Mouse (Mus musculus): Measurements from ENCODE around the gene Alkbh6. TPM values are rescaled to one million over a fixed set of nuclear protein-coding genes. Genes with fewer than 3 reads are reported as not detected.

Gene Alkbh6
- 168 TPM for polyA plus RNA-seq (2017; shearing (Covaris generic))

GRCm38 (mm10) chr7:30308076-30309005 lies at the start of gene Alkbh6:
Alkbh6 (plus strand) TSS chr7:30308717.

GRCm38 (mm10) chr7:30279951-30280669 lies 28.4 kb upstream of the Alkbh6 start, which contains the start of the genes Thap8 and Wdr62:
Thap8 (plus strand) TSS chr7:30280094.
Wdr62 (minus strand) TSS chr7:30280419.

DNA sequence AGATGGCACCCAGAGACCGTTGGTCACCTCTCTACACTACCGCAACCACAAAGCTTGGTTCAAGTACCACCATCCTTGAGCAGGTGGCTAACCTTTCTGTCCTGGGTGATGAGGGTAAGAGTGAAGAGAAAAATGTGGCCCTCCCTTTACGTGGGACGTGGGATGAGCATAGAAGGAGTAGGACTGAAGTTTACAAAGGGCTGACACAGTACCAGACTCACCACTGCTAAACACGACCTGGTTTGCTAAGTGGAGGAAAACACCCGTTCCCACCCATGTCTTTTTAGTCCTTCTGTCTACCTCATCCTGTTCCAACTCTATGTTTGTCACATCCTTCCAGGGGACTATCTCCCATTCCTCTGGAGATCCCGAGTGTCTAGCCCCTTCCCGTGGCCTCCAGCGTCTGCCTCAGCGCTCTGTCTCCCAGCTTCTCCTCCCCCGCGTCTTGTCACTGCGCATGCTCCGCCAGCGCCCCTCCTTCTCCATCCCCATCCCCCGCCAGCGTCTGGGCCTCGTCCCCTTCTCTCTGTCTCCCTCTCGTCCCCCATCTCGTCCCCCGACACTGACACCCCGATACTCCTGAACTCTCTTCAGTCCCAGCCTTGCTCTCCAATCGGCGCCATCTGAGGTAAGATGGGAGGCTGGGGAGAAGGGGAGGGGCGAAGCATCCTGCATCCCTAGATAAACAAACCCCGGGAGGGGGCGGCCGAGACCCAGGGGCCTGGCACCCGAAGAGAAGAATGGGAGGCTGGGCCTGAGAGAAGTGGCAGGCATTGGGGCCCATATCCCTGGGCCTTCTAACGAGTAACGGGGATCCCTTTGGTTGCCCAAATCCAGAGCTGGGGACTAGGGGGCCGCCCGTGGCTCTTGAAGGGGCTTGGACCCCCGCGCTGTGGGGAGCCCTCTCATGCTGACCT lies 17.0 kb upstream of the Alkbh6 start, which contains the start of gene Clip3:
Gene Clip3 (plus strand): TSS at position 514 of the 917 bp plus-strand sequence.

DNA sequence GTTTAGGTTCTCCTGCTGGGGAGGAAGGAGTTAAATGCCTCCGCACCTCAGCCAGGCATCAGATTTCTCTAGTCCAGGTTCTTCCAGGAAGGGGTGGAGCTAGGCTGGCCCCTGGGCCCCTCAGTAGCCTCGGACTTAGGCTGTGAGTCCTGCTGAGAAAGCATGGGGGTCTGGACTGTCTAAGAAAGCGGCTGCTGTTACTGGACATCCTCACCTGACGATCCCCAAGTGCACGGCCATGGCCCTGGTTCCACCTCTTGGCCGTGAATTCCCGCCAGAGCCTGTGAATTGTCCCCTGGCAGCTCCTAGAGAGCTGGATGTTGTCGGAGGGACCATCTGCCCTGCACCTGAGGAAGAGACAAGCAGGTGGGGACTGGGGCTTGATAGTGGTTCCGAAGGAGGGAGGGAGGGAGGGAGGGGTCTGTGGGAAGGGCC lies 6.2 kb downstream of the Alkbh6 start, which contains the start of gene Syne4:
Gene Syne4 (plus strand): TSS at position 87 of the 435 bp plus-strand sequence.

DNA sequence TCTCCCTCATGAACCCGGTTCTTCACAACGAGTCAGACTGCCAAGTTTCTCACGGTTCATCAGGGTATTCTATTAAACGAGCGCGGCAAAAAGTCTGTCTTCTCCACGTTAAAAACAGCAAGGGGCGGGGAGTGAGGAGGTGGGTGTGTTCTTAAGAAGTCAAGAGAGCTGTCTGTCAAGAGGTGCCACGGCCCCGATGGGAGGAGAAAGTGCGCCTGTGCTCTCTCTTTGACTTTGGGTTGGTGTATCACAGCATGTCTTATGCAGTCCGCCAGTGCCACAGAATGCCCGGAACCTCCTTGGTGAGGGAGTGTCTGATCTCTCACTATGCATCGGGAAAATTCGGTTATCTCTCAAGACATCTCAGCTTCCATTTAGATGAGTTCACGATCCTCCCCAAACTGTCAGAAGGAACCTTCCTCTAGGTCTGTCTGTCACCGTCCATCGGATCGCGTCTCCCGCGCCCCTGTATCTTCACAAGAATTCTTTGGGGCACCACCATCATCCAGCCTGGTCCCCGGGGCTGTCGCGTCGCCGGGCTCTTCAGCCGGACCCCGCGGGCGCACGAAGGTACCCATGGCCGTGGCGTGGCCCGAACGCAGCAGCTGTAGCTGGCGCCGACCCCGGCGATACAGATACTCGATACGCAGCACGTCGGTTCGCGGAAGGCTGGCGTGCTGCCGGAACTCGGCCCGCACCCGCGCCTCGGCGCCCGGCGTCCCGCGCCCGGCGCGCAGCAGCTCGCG lies 13.2 kb downstream of the Alkbh6 start, which contains the start of gene E130208F15Rik:
Gene E130208F15Rik (plus strand): TSS at position 202 of the 746 bp plus-strand sequence.

DNA sequence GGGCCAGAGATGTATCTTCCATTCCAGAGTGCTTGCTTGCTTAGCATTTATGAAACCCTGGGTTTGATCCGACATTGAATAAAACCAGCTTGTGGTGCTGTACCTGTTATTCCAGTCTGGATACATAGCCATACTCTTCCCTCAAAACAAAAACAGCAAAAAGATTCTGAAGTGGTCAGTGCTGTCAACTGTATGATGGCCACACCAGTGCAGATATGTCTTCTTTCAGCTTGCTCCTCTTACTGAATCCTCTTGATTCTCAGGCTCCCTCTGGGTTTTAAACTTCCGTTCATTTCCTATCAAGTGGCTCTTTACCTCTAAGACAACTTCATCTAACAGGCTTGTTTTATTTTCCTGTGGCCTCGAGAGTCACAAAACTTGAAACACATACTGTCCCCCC lies 15.3 kb downstream of the Alkbh6 start, which contains the start of gene Sdhaf1:
Gene Sdhaf1 (minus strand): TSS at position 101 of the 400 bp plus-strand sequence.

GRCm38 (mm10) chr7:30362652-30363343 lies 54.3 kb downstream of the Alkbh6 start, which contains the start of gene Lrfn3:
Lrfn3 (minus strand) TSS chr7:30362772.

Other genes with a start within 250 kb of the Alkbh6 start
- gene Zfp82, start 235.8 kb upstream of the Alkbh6 start, polyA plus RNA-seq (2017; shearing (Covaris generic)) = 10.7 TPM
- 2.2 TPM for gene Gm26920, start 218.3 kb upstream of the Alkbh6 start, polyA plus RNA-seq (2017; shearing (Covaris generic))
- gene Zfp566, start 218.2 kb upstream of the Alkbh6 start, polyA plus RNA-seq (2017; shearing (Covaris generic)) = 10.4 TPM
- 70.7 TPM for gene Zfp260, start 213.9 kb upstream of the Alkbh6 start, polyA plus RNA-seq (2017; shearing (Covaris generic))
- 10.2 TPM for gene Zfp382, start 186.8 kb upstream of the Alkbh6 start, polyA plus RNA-seq (2017; shearing (Covaris generic))
- gene Zfp146, start 139.0 kb upstream of the Alkbh6 start, polyA plus RNA-seq (2017; shearing (Covaris generic)) = 32.2 TPM
- 0.49 TPM for gene Cox7a1, start 124.6 kb upstream of the Alkbh6 start, polyA plus RNA-seq (2017; shearing (Covaris generic))
- gene Capns1, start 109.9 kb upstream of the Alkbh6 start, polyA plus RNA-seq (2017; shearing (Covaris generic)) = 72.0 TPM
- gene Polr2i, start 76.8 kb upstream of the Alkbh6 start, polyA plus RNA-seq (2017; shearing (Covaris generic)) = 55.5 TPM
- gene Tbcb, start 76.4 kb upstream of the Alkbh6 start, polyA plus RNA-seq (2017; shearing (Covaris generic)) = 105 TPM
- not detected for gene Ovol3, start 73.0 kb upstream of the Alkbh6 start, polyA plus RNA-seq (2017; shearing (Covaris generic))
- 0.39 TPM for gene Thap8, start 28.6 kb upstream of the Alkbh6 start, polyA plus RNA-seq (2017; shearing (Covaris generic))
- 5.4 TPM for gene Wdr62, start 28.3 kb upstream of the Alkbh6 start, polyA plus RNA-seq (2017; shearing (Covaris generic))
- 3.3 TPM for gene Clip3, start 17.0 kb upstream of the Alkbh6 start, polyA plus RNA-seq (2017; shearing (Covaris generic))
- 15.5 TPM for gene Syne4, start 6.1 kb downstream of the Alkbh6 start, polyA plus RNA-seq (2017; shearing (Covaris generic))
- not detected for gene E130208F15Rik, start 13.0 kb downstream of the Alkbh6 start, polyA plus RNA-seq (2017; shearing (Covaris generic))
- 64.6 TPM for gene Sdhaf1, start 15.2 kb downstream of the Alkbh6 start, polyA plus RNA-seq (2017; shearing (Covaris generic))
- not detected for gene Lrfn3, start 54.1 kb downstream of the Alkbh6 start, polyA plus RNA-seq (2017; shearing (Covaris generic))
- gene Tyrobp, start 105.0 kb downstream of the Alkbh6 start, polyA plus RNA-seq (2017; shearing (Covaris generic)) = 5.5 TPM
- gene Hcst, start 111.1 kb downstream of the Alkbh6 start, polyA plus RNA-seq (2017; shearing (Covaris generic)) = 409 TPM
- 99.8 TPM for gene Nfkbid, start 113.0 kb downstream of the Alkbh6 start, polyA plus RNA-seq (2017; shearing (Covaris generic))
- gene Aplp1, start 136.8 kb downstream of the Alkbh6 start, polyA plus RNA-seq (2017; shearing (Covaris generic)) = 17.8 TPM
- gene Kirrel2, start 149.0 kb downstream of the Alkbh6 start, polyA plus RNA-seq (2017; shearing (Covaris generic)) = not detected
- not detected for gene Nphs1, start 149.6 kb downstream of the Alkbh6 start, polyA plus RNA-seq (2017; shearing (Covaris generic))
- not detected for gene Prodh2, start 184.9 kb downstream of the Alkbh6 start, polyA plus RNA-seq (2017; shearing (Covaris generic))
- 1.2 TPM for gene Arhgap33, start 226.3 kb downstream of the Alkbh6 start, polyA plus RNA-seq (2017; shearing (Covaris generic))
- gene Hspb6, start 243.5 kb downstream of the Alkbh6 start, polyA plus RNA-seq (2017; shearing (Covaris generic)) = 4.2 TPM
- 9.9 TPM for gene Proser3, start 243.6 kb downstream of the Alkbh6 start, polyA plus RNA-seq (2017; shearing (Covaris generic))

Measured in CD4-positive, CD25-positive, alpha-beta regulatory T cell (primary cell).